Mouse (Mus musculus) bone marrow macrophage, adult 2 months (primary cell): ENCODE measurements at regions not wholly inside any gene's neighbourhood (a gene's known extent, or its start where the extent isn't known, plus 50 kb on each side); places are given as distances from the start of the nearest gene placed in this dataset.

Source experiments
- H3K27ac ChIP-seq: 2 replicates; pipeline ENCODE4 v1.5.1; 2012; ENCODE audit warnings: low read depth, low read length; ENCODE audit not compliant: insufficient read depth
- H3K4me1 ChIP-seq: 2 replicates; pipeline ENCODE4 v1.6.1; 2012; ENCODE audit warnings: low read length; ENCODE audit not compliant: control insufficient read depth, insufficient read depth
- H3K4me3 ChIP-seq: 2 replicates; pipeline ENCODE4 v1.5.1; 2012; ENCODE audit warnings: mild to moderate bottlenecking, low read length, moderate library complexity; ENCODE audit not compliant: insufficient read depth
- CTCF ChIP-seq: IDR thresholded peaks from 2 replicates; pipeline ENCODE4 v1.5.1; 2012; ENCODE audit warnings: low read depth, mild to moderate bottlenecking, low read length, moderate library complexity
- POLR2A ChIP-seq: IDR thresholded peaks from 2 replicates; pipeline ENCODE4 v1.6.1; 2012; ENCODE audit warnings: mild to moderate bottlenecking, low read depth, low read length, borderline replicate concordance

DNA sequence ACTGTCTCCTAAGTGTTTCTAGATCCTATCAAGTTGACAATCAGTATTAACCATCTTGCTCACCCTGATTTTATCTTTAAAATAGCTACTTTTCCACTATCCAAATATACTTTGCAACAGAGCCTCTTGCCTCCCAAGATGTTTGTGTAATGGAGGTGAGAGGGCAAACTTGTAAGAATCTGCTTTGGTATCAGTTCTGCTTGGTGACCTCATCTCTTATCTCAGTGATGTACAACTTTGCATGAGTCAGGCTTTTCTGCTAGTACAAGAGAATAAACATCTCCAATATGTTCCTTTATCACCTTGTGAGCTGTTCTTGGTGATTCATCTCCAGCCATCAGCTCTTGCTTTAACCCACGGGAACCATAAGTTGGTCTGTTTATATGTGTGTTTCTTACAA is 82.1 kb downstream of the Foxb1 start:
- Histone ChIP-seq H3K4me1 (no peaks in the 10 kb centered on the region), H3K27ac (no peak overlapping the region), H3K4me3 (no peak overlapping the region)
- TF ChIP-seq POLR2A, result no peak
- no peak for TF ChIP-seq CTCF

DNA sequence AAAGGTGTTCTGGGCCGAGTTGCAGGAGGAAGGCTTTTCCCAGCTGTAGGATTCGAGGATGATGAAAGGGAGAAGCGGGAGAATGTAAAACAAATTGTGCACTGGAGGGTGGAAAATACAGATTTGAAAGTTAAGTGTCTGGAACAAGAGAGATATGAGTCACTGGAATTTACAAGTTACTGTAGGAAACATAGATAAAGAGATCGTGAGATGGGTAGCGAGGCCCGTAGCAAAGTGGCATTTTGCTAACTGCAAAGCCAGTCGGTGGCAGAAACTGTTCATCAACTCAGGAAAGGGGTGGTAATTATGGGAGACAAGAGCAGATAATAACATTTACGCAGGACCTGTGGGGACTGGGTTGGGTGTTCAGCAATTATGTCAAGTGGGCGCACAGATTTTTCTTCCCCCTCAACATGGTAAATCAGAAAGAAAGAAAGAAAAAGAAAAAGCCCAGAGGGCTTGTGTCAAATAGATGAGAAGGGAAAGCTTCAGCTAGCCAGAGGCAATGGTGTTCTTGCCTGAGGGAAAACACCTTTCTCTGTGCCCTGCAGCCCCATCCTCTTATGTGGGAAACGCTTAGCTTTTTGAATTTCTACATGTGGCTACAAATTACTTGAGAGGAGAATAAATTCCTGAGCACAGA is 87.2 kb downstream of the Foxb1 start:
- TF ChIP-seq CTCF (no peak), POLR2A (no peak)
- no peaks in the 10 kb centered on the region for H3K4me1 ChIP-seq
- no peak overlapping the region for H3K27ac ChIP-seq
- no peak overlapping the region for H3K4me3 ChIP-seq

- Histone ChIP-seq H3K4me3 (no peak overlapping the region), H3K27ac (no peak overlapping the region), H3K4me1 (no peaks in the 10 kb centered on the region)
- no peak for TF ChIP-seq POLR2A
- TF ChIP-seq CTCF, result no peak
Measured at GRCm38 (mm10) chr9:69672657-69673462, 87.9 kb downstream of the Foxb1 start.

DNA sequence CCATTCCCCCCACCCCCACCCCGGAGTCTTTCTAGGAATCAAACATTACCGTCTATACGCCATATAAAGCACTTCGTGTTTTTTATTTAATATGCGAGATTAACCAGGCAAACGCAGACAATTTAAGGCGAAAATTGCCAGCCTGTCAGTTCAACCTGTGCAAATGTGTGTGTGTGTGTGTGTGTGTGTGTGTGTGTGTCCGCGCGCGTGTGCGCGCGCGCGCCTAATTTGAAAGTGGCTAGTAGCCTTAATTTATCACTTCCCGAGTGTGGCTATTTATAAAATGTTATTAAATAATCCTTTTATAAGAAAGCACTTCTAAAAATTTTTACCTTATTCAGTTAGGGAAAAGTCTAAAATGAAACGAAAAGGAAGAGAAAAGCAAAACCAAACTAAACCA is 89.5 kb downstream of the Foxb1 start:
- no peak overlapping the region for H3K4me3 ChIP-seq
- H3K4me1 ChIP-seq, result no peaks in the 10 kb centered on the region
- TF ChIP-seq CTCF (no peak), POLR2A (no peak)
- H3K27ac ChIP-seq, result no peak overlapping the region

GRCm38 (mm10) chr9:69670551-69671044 is 90.1 kb downstream of the Foxb1 start:
- no peak overlapping the region for H3K27ac ChIP-seq
- H3K4me1 ChIP-seq, result no peaks in the 10 kb centered on the region
- TF ChIP-seq CTCF, result no peak
- TF ChIP-seq POLR2A, result no peak
- no peak overlapping the region for H3K4me3 ChIP-seq

DNA sequence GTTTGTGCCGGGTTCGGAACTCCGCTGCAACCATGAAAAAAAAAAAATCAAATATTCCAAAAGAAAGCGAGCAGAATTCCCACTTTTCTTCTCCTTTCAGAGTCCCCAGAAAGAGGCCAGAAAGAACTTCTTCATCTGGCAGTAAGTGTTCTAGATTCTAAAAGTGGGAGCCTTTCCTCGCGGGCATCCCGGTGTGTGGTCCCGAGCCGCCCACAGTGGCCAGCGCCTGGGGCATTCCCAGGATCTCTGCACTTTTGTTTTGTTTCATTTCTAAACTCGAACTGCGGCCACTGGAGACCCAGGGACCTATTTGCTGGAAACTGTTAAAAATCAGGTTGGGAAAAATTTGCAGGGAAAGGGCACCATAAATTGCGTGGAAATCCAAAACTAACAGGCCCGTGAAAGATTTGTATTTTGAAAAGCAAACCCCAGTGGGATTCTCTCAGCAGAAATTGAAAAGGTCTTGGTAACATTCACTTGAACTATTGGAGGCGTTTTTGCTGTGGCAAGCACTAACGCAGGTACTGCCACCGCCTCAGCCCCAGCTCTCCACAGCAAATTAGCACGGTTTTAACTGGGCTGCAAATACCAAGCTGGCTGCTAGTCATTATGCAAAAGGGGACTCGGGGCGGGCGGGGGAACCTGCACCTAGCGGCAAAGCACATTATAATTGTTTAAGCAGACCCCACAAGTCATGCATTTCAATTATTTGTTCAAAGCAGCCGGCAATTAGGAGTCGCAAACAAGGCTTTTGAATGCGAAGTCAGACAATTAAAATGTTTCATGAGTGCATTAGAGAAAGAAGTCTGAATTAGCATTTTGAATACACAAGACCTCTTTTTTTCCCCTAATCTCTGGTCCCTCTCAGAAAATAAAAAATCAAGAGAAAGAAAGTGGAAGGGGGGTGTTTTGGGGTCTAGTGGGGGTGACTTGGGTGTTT is 90.9 kb downstream of the Foxb1 start:
- no peak for TF ChIP-seq CTCF
- TF ChIP-seq POLR2A, result no peak
- no peaks in the 10 kb centered on the region for H3K4me1 ChIP-seq
- H3K27ac ChIP-seq, result no peak overlapping the region
- H3K4me3 ChIP-seq, result no peak overlapping the region

GRCm38 (mm10) chr9:69668475-69669090 is 92.2 kb downstream of the Foxb1 start:
- no peak for TF ChIP-seq POLR2A
- no peak for TF ChIP-seq CTCF
- Histone ChIP-seq H3K4me1 (no peaks in the 10 kb centered on the region), H3K27ac (no peak overlapping the region), H3K4me3 (no peak overlapping the region)

DNA sequence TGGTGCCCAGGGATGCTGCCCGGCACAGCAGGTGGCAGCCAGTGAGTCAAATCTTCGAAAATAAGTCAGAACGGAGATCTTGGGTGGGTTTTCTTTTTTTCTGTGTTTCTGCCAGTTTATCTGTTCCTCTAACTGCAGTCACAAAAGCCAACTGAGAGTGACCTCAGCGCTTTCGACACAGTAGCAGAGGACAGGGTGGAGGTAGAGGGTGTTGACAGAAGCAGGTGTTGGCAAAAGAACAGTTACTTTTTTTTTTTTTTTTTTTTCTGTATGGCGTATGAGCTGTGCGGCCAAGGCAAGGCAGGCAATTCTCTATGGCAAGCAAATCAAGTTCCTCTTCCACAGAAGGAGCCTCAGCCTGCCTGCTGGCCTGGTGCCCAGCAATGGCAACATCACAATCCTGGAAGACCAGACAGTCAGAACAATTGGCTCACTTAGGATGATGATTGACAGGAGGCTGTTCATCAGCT is 93.6 kb downstream of the Foxb1 start:
- no peak for TF ChIP-seq CTCF
- TF ChIP-seq POLR2A, result no peak
- Histone ChIP-seq H3K4me1 (no peaks in the 10 kb centered on the region), H3K4me3 (no peak overlapping the region), H3K27ac (no peak overlapping the region)

- H3K4me1 ChIP-seq, result no peaks in the 10 kb centered on the region
Measured at GRCm38 (mm10) chr9:69664201-69664600, 96.5 kb downstream of the Foxb1 start.

More at GRCm38 (mm10) chr9:69664201-69664600, 96.5 kb downstream of the Foxb1 start:
- Histone ChIP-seq H3K27ac (no peak overlapping the region), H3K4me3 (no peak overlapping the region)
- no peak for TF ChIP-seq CTCF
- no peak for TF ChIP-seq POLR2A
